In genomic region chr5:120566101-120566500, GRCm38 (mm10) we compare ENCODE assay signal across 8 mouse cellular contexts. TPM values are rescaled to one million over a fixed set of nuclear protein-coding genes. Genes with fewer than 3 reads are reported as not detected.
DNase-seq lines count a peak whose midpoint lies in the region; ATAC-seq lines count a peak whose summit lies in the region.

No protein-coding gene starts in this region.

- ATAC-seq in liver, embryonic 12.5 days = no peak
- no peak for ATAC-seq in heart, embryonic 11.5 days (replicated peaks; ENCODE audit: insufficient number of reproducible peaks, low FRiP score, low TSS enrichment)
- no peak for ATAC-seq in kidney, embryonic 14.5 days (ENCODE audit: low FRiP score, low TSS enrichment)
- ATAC-seq in midbrain, embryonic 15.5 days (replicated peaks) = peak; percentile 56
- no peak for ATAC-seq in megakaryocyte progenitor cell, adult 5-6 weeks (replicated peaks; ENCODE audit: poor library complexity)

- no peak overlapping the region for H3K4me3 ChIP-seq in liver, embryonic 12.5 days
- no peak overlapping the region for H3K4me3 ChIP-seq in heart, embryonic 11.5 days (ENCODE audit: low read depth, low read length)
- no peak overlapping the region for H3K4me3 ChIP-seq in kidney, embryonic 14.5 days (ENCODE audit: low read length)
- no peak overlapping the region for H3K4me3 ChIP-seq in midbrain, embryonic 15.5 days

- H3K27ac ChIP-seq in liver, embryonic 12.5 days = peak overlapping the region; percentile 49
- H3K27ac ChIP-seq in heart, embryonic 11.5 days (ENCODE audit: low read depth, low read length) = peak overlapping the region; percentile 51
- H3K27ac ChIP-seq in kidney, embryonic 14.5 days (ENCODE audit: low read depth, low read length) = peak overlapping the region; percentile 20; the same call in 1 of the 2 replicates
- peak overlapping the region; percentile 78 for H3K27ac ChIP-seq in midbrain, embryonic 15.5 days

- H3K9me3 ChIP-seq in liver, embryonic 12.5 days (replicated peaks) = no peaks in the 10 kb centered on the region
- no peaks in the 10 kb centered on the region for H3K9me3 ChIP-seq in heart, embryonic 11.5 days (replicated peaks; ENCODE audit: control insufficient read depth, low read length)
- H3K9me3 ChIP-seq in kidney, embryonic 14.5 days (ENCODE audit: control insufficient read depth, low read length) = no peaks in the 10 kb centered on the region
- no peaks in the 10 kb centered on the region for H3K9me3 ChIP-seq in midbrain, embryonic 15.5 days

- H3K4me1 ChIP-seq in liver, embryonic 12.5 days = peaks cover 96% of the 10 kb centered on the region
- H3K4me1 ChIP-seq in heart, embryonic 11.5 days (ENCODE audit: control insufficient read depth, insufficient read depth, low read length) = peaks cover 64% of the 10 kb centered on the region
- H3K4me1 ChIP-seq in kidney, embryonic 14.5 days (ENCODE audit: control insufficient read depth, insufficient read depth, low read length) = peaks cover 83% of the 10 kb centered on the region
- H3K4me1 ChIP-seq in midbrain, embryonic 15.5 days = peaks cover 71% of the 10 kb centered on the region

- WGBS in liver, embryonic 12.5 days (ENCODE audit: insufficient replicate concordance) = 86% methylated on average over 5 of the region's 5 CpGs
- 71% methylated on average over 5 of the region's 5 CpGs for WGBS in heart, embryonic 11.5 days (ENCODE audit: insufficient replicate concordance)
- WGBS in kidney, embryonic 14.5 days = 71% methylated on average over 5 of the region's 5 CpGs
- WGBS in midbrain, embryonic 15.5 days = 32% methylated on average over 5 of the region's 5 CpGs

- peaks cover 43% of the 10 kb centered on the region for H3K36me3 ChIP-seq in liver, embryonic 12.5 days
- no peaks in the 10 kb centered on the region for H3K36me3 ChIP-seq in heart, embryonic 11.5 days (ENCODE audit: control insufficient read depth, insufficient read depth, low read length)
- H3K36me3 ChIP-seq in kidney, embryonic 14.5 days (ENCODE audit: control insufficient read depth, insufficient read depth, low read length) = no peaks in the 10 kb centered on the region
- no peaks in the 10 kb centered on the region for H3K36me3 ChIP-seq in midbrain, embryonic 15.5 days (replicated peaks)

- H3K9ac ChIP-seq in liver, embryonic 12.5 days = no peak overlapping the region
- H3K9ac ChIP-seq in heart, embryonic 11.5 days (ENCODE audit: low read depth, low read length) = peak overlapping the region; percentile 28; the same call in 1 of the 2 replicates
- H3K9ac ChIP-seq in kidney, embryonic 14.5 days (ENCODE audit: low read depth, low read length) = peak overlapping the region; percentile 31; the same call in 1 of the 2 replicates
- H3K9ac ChIP-seq in midbrain, embryonic 15.5 days = no peak overlapping the region

- no peak for DNase-seq in liver
- peak; percentile 87 for DNase-seq in cerebellum, adult 8-10 months
- DNase-seq in spleen, adult 12 weeks (ENCODE audit: low spot score) = no peak

- no peaks in the 10 kb centered on the region for H3K27me3 ChIP-seq in liver, embryonic 12.5 days (replicated peaks)
- no peaks in the 10 kb centered on the region for H3K27me3 ChIP-seq in heart, embryonic 11.5 days (ENCODE audit: control insufficient read depth, insufficient read depth, low read length)
- H3K27me3 ChIP-seq in kidney, embryonic 14.5 days (ENCODE audit: control insufficient read depth, insufficient read depth, low read length) = no peaks in the 10 kb centered on the region; the same call in 1 of the 2 replicates
- no peaks in the 10 kb centered on the region for H3K27me3 ChIP-seq in midbrain, embryonic 15.5 days (replicated peaks)

- H3K4me2 ChIP-seq in liver, embryonic 12.5 days = no peak overlapping the region
- no peak overlapping the region for H3K4me2 ChIP-seq in heart, embryonic 11.5 days
- no peak overlapping the region for H3K4me2 ChIP-seq in kidney, embryonic 14.5 days (replicated peaks; ENCODE audit: low read depth, low read length)
- no peak overlapping the region for H3K4me2 ChIP-seq in midbrain, embryonic 15.5 days

RNA-seq across cellular contexts. Expression of gene Tpcn1, which starts 22.4 kb away (rescaled TPM):
- 24.8 and 25.4 TPM in 2 replicates for polyA plus RNA-seq in liver, embryonic 12.5 days (2016; fragmentation: Nextera tagmentation; extraction: Ambion mirVana)
- polyA plus RNA-seq in heart, embryonic 11.5 days (2014; fragmentation: Nextera tagmentation; extraction: Ambion mirVana) = 18.1 and 19.1 TPM in 2 replicates
- 33.8 and 37.3 TPM in 2 replicates for polyA plus RNA-seq in kidney, embryonic 14.5 days (2014; fragmentation: Nextera tagmentation; extraction: Ambion mirVana)
- 15.8 and 17.7 TPM in 2 replicates for polyA plus RNA-seq in midbrain, embryonic 15.5 days (2015; fragmentation: Nextera tagmentation; extraction: Ambion mirVana)
- 37.0 and 38.8 TPM in 2 replicates for total RNA-seq in megakaryocyte progenitor cell, adult 5-6 weeks (2015)
- 15.7 and 17.7 TPM in 2 replicates for total RNA-seq in megakaryocyte progenitor cell, adult 5-6 weeks (2017)

RNA-seq across cellular contexts. Expression of gene Iqcd, which starts 22.7 kb away (rescaled TPM):
- 2.0 and 2.1 TPM in 2 replicates for polyA plus RNA-seq in liver, embryonic 12.5 days (2016; fragmentation: Nextera tagmentation; extraction: Ambion mirVana)
- 0.18 and 0.54 TPM in 2 replicates for polyA plus RNA-seq in heart, embryonic 11.5 days (2014; fragmentation: Nextera tagmentation; extraction: Ambion mirVana)
- polyA plus RNA-seq in kidney, embryonic 14.5 days (2014; fragmentation: Nextera tagmentation; extraction: Ambion mirVana) = 0.57 and 1.4 TPM in 2 replicates
- 1.7 and 1.8 TPM in 2 replicates for polyA plus RNA-seq in midbrain, embryonic 15.5 days (2015; fragmentation: Nextera tagmentation; extraction: Ambion mirVana)
- not detected in 2 replicates for total RNA-seq in megakaryocyte progenitor cell, adult 5-6 weeks (2015)
- 0.81 and 1.1 TPM in 2 replicates for total RNA-seq in megakaryocyte progenitor cell, adult 5-6 weeks (2017)

RNA-seq across cellular contexts. Expression of gene Rita1, which starts 46.3 kb away (rescaled TPM):
- 7.3 and 8.4 TPM in 2 replicates for polyA plus RNA-seq in liver, embryonic 12.5 days (2016; fragmentation: Nextera tagmentation; extraction: Ambion mirVana)
- polyA plus RNA-seq in heart, embryonic 11.5 days (2014; fragmentation: Nextera tagmentation; extraction: Ambion mirVana) = 5.6 and 7.9 TPM in 2 replicates
- 10.4 and 11.1 TPM in 2 replicates for polyA plus RNA-seq in kidney, embryonic 14.5 days (2014; fragmentation: Nextera tagmentation; extraction: Ambion mirVana)
- 28.3 and 30.6 TPM in 2 replicates for polyA plus RNA-seq in midbrain, embryonic 15.5 days (2015; fragmentation: Nextera tagmentation; extraction: Ambion mirVana)
- 2.0 and 2.3 TPM in 2 replicates for total RNA-seq in megakaryocyte progenitor cell, adult 5-6 weeks (2015)
- total RNA-seq in megakaryocyte progenitor cell, adult 5-6 weeks (2017) = 4.7 and 5.8 TPM in 2 replicates

RNA-seq across cellular contexts. Expression of gene Ddx54, which starts 46.4 kb away (rescaled TPM):
- 35.0 and 36.3 TPM in 2 replicates for polyA plus RNA-seq in liver, embryonic 12.5 days (2016; fragmentation: Nextera tagmentation; extraction: Ambion mirVana)
- 22.2 and 23.5 TPM in 2 replicates for polyA plus RNA-seq in heart, embryonic 11.5 days (2014; fragmentation: Nextera tagmentation; extraction: Ambion mirVana)
- 22.3 and 37.7 TPM in 2 replicates for polyA plus RNA-seq in kidney, embryonic 14.5 days (2014; fragmentation: Nextera tagmentation; extraction: Ambion mirVana)
- 39.9 and 43.7 TPM in 2 replicates for polyA plus RNA-seq in midbrain, embryonic 15.5 days (2015; fragmentation: Nextera tagmentation; extraction: Ambion mirVana)
- total RNA-seq in megakaryocyte progenitor cell, adult 5-6 weeks (2015) = 11.8 and 13.3 TPM in 2 replicates
- total RNA-seq in megakaryocyte progenitor cell, adult 5-6 weeks (2017) = 34.9 and 35.8 TPM in 2 replicates

RNA-seq across cellular contexts. Expression of gene Slc8b1, which starts 55.1 kb away (rescaled TPM):
- polyA plus RNA-seq in liver, embryonic 12.5 days (2016; fragmentation: Nextera tagmentation; extraction: Ambion mirVana) = 4.2 and 6.0 TPM in 2 replicates
- 1.6 and 2.1 TPM in 2 replicates for polyA plus RNA-seq in heart, embryonic 11.5 days (2014; fragmentation: Nextera tagmentation; extraction: Ambion mirVana)
- polyA plus RNA-seq in kidney, embryonic 14.5 days (2014; fragmentation: Nextera tagmentation; extraction: Ambion mirVana) = 4.5 and 6.0 TPM in 2 replicates
- polyA plus RNA-seq in midbrain, embryonic 15.5 days (2015; fragmentation: Nextera tagmentation; extraction: Ambion mirVana) = 1.6 and 2.5 TPM in 2 replicates
- 21.1 and 23.5 TPM in 2 replicates for total RNA-seq in megakaryocyte progenitor cell, adult 5-6 weeks (2015)
- total RNA-seq in megakaryocyte progenitor cell, adult 5-6 weeks (2017) = 31.8 and 32.5 TPM in 2 replicates

Comparison
In these comparisons a context has a peak if more than half of its experiments do, and no peak if none do; other contexts are left out.
1. H3K27ac ChIP-seq: peak in every context shown above with its lines; median percentile 78 in midbrain, embryonic 15.5 days; 51 in heart, embryonic 11.5 days; 49 in liver, embryonic 12.5 days; 20 in kidney, embryonic 14.5 days.
2. H3K9ac ChIP-seq: peak in heart, embryonic 11.5 days (single experiment) and kidney, embryonic 14.5 days (single experiment); none in liver, embryonic 12.5 days (single experiment) and midbrain, embryonic 15.5 days (single experiment).